In the genomic region with DNA sequence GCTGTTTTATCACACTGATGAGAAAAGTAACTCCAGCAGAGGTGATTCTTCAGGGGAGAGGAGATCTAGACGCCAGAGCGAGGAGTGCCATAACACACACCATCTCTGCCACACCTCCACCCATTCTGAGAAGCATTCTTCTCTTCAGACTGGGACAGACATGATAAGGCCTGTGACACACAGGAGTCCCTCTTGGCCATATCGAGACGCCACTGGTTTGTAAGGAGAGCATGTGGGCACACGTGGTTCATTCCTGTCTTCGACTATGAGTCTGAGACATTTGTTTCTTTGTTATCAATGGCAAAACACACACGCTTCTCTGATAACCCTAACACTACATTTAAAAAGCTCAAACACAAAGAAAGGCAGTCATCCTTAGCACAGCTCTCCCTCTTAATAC, we compare ENCODE assay signal across 1 mouse cellular context.
TF ChIP-seq lines count a peak whose summit lies in the region.

No protein-coding gene starts in this region.

TF ChIP-seq in MEL, 35 proteins besides CTCF, POLR2A, EP300 and RAD21 (continued from another document):
- TF ChIP-seq ETS1 (IDR thresholded peaks at IDR 0.05; ENCODE audit: low read depth, low read length): no peak
- TF ChIP-seq RCOR1 (IDR thresholded peaks at IDR 0.05; ENCODE audit: low read depth, low read length): no peak
- no peak for TF ChIP-seq ELF1 (IDR thresholded peaks at IDR 0.05; ENCODE audit: low read depth, low read length)
- no peak for TF ChIP-seq MEF2A (IDR thresholded peaks at IDR 0.05; ENCODE audit: extremely low read depth, insufficient replicate concordance, low read depth, low read length, poor library complexity, severe bottlenecking)
- TF ChIP-seq POLR2AphosphoS5 (IDR thresholded peaks at IDR 0.05; ENCODE audit: borderline replicate concordance, low read depth, low read length): no peak
- no peak for TF ChIP-seq NRF1 (IDR thresholded peaks at IDR 0.05; ENCODE audit: insufficient read depth, low read depth, low read length, poor library complexity, severe bottlenecking)
- TF ChIP-seq MYB (IDR thresholded peaks at IDR 0.05; ENCODE audit: low read depth, low read length): no peak
